Mouse (Mus musculus): ENCODE measurements around the gene Msh5. TPM values are rescaled to one million over a fixed set of nuclear protein-coding genes. Genes with fewer than 3 reads are reported as not detected.

Gene Msh5
- 2.7 and 3.0 TPM in 2 replicates for polyA plus RNA-seq (2012; rRNA removed)

DNA sequence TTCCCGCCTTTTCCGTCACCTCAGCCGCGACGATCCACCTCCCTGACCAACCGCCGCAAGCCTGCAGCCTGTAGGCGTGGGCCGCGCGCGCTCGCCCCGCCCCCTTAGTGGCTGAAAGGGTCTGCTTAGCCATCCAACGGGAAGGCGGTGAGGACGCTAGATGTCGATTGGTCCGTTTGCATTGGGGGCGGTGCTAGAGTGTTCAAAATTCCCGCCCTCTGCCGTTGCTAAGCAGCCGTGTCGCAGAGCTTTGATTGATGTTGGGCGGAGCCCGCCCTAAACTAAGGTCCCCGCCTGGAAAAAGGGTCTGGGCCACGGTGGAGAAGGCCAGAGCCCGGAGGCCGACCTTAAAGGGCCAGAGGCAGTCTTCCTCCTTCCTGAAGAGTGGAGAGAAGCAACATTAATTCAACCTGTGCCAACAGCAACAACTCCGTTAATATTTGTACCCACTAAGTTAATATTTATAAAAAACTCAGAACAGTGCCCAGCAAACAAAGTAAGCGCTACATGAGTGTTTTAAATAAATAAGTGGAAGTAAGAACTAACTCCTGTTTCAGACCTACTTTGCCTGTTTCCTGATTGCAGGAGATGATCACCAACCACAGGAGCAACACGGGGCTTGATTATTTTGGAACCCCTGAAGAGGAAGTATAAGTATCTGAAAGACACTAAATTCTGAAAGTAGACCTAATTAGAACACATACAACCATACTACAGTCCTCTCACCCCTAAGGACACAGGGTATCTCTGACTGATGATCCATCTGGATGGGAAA is at the start of gene Msh5:
Gene Msh5 (minus strand): TSS at position 65 of the 775 bp plus-strand sequence.

GRCm38 (mm10) chr17:35088825-35089644 is 42.5 kb upstream of the Msh5 start, which contains the start of gene Abhd16a:
TSS of gene Abhd16a (plus strand) at chr17:35089263.

GRCm38 (mm10) chr17:35085208-35085865 is 38.8 kb upstream of the Msh5 start, which contains the start of gene Ly6g6f:
TSS of gene Ly6g6f (minus strand) at chr17:35085610.

GRCm38 (mm10) chr17:35077786-35078233 is 31.3 kb upstream of the Msh5 start, which contains the start of gene Ly6g6d:
TSS of gene Ly6g6d (minus strand) at chr17:35078065.

GRCm38 (mm10) chr17:35076507-35077176 is 30.1 kb upstream of the Msh5 start, which contains the start of gene Ly6g6e:
TSS of gene Ly6g6e (plus strand) at chr17:35076902.

DNA sequence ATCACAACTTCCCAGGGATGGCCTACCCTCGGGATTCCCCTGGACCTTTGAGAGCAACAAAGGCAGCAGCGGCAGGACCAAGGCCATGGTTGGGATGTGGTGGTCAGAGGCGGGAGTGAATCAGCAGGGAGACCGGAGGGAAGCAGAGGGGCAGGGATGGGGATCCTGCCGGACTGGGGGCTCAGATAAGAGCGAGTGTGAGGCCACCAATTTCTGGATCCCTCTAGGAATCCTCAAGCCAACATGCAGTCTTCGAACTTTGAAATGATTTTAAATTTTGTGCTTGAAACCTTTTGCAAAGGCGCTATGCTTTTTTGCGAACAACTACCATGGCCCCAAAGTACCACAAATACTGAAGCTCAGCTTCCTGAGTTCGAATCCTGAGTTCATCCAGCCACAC is 19.5 kb upstream of the Msh5 start, which contains the start of gene Mpig6b:
Gene Mpig6b (minus strand): TSS at position 101 of the 400 bp plus-strand sequence.

GRCm38 (mm10) chr17:35064951-35065947 is 18.7 kb upstream of the Msh5 start, which contains the start of gene Ly6g6c:
TSS of gene Ly6g6c (plus strand) at chr17:35065388.

GRCm38 (mm10) chr17:35058911-35059892 is 12.7 kb upstream of the Msh5 start, which contains the start of gene Ddah2:
TSS of gene Ddah2 (plus strand) at chr17:35059035.

DNA sequence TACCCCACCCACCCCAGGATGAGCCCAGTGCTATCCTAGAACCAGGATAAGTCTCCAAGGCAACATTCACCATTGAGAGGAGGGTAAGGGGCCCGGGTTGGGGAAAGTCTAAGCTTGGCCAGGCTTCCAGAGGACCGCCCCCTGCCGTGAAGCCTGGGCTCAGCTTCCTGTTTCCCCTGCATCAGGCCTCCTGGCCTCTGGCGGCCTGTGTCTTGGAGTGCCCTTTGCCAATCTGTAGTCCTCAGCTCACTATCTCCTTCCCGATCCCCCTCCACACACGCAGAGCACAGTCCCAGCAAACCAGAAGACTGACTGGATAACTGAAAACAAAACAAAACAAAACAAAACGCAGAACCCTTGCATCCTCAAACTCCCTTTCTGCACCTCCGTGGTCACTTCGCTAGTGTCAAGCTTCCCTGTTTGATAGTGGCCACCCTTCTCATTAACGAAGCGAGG is 3.0 kb upstream of the Msh5 start, which contains the start of gene Clic1:
Gene Clic1 (plus strand): TSS at position 406 of the 456 bp plus-strand sequence.

DNA sequence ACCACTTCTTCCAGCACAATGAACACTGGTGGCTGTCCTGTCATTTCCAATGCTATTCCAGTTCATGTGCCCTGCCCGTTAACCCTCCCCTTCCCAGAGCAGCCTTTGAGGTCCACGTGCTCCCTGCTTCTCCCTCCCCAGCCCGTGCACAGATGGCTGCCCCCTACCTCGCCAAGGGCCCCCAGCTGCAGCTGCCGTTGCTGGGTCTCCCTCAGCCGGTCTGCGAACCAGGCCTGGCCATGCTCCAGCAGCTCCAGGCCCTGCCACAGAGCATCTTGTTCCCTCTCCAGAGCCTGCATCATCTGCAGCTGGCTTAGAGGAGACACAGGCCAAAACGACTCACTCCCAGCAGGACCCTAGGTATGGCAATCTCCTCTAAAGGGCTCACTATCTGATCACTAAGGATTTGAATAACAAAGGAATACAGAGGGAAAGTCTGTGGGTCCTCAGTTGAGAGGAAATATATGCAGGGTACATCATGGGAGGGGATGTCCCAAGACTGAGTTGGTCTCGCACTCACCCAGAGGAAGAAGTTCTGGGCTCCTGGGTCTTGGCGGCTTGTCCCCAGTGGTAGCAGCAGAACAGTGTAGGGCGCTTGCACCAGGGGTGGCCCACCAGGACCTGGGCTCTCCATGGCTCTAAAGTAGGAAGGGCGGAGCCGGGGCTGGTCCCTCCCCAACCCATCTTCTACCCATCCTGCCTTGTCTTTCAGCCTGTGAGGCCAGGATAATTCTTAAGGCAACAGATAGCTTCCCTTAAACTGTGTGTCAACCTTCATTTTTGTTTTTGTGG is 19.1 kb downstream of the Msh5 start, which contains the start of gene Sapcd1:
Gene Sapcd1 (minus strand): TSS at position 740 of the 792 bp plus-strand sequence.

GRCm38 (mm10) chr17:35016376-35016775 is 30.2 kb downstream of the Msh5 start, which contains the start of gene Vwa7:
TSS of gene Vwa7 (plus strand) at chr17:35016579.

GRCm38 (mm10) chr17:35000717-35001451 is 45.7 kb downstream of the Msh5 start, which contains the start of gene Vars:
TSS of gene Vars (plus strand) at chr17:35000987.

GRCm38 (mm10) chr17:34981690-34982180 is 64.8 kb downstream of the Msh5 start, which contains the start of gene Lsm2:
TSS of gene Lsm2 (plus strand) at chr17:34981862.

